Mouse (Mus musculus) G1E (cell line): Measurements from ENCODE around the gene Rcsd1. TPM values are rescaled to one million over a fixed set of nuclear protein-coding genes. Genes with fewer than 3 reads are reported as not detected.

Experiments
- ATAC-seq: 2 replicates; pipeline ENCODE4 v1.8.0; 2016; ENCODE audit warnings: mild to moderate bottlenecking; ENCODE audit not compliant: insufficient number of reproducible peaks, poor library complexity, low FRiP score, severe bottlenecking; ENCODE audit errors: extremely low read depth
- DNase-seq: peaks from one replicate; pipeline ENCODE4 v3.0.0; 2012; ENCODE audit warnings: low spot score
- H3K27me3 ChIP-seq: 2 replicates; pipeline ENCODE4 v1.6.1; 2012; ENCODE audit warnings: mild to moderate bottlenecking, low read length, inconsistent platforms; ENCODE audit not compliant: insufficient read depth
- H3K36me3 ChIP-seq: replicated peaks from 2 replicates; pipeline ENCODE3; 2012; ENCODE audit warnings: mild to moderate bottlenecking, inconsistent platforms
- H3K4me1 ChIP-seq: 2 replicates; pipeline ENCODE4 v1.6.1; 2012; ENCODE audit warnings: low read depth, low read length, inconsistent platforms, mixed read lengths; ENCODE audit not compliant: insufficient read depth
- H3K4me3 ChIP-seq: 2 replicates; pipeline ENCODE4 v1.5.1; 2012; ENCODE audit warnings: low read depth, mild to moderate bottlenecking, inconsistent platforms, low read length, moderate library complexity, mixed read lengths
- H3K9me3 ChIP-seq: replicated peaks from 2 replicates; pipeline ENCODE4 v1.6.1; 2012; ENCODE audit warnings: inconsistent platforms
- CTCF ChIP-seq: IDR thresholded peaks from 2 replicates; pipeline ENCODE4 v1.5.1; 2012; ENCODE audit warnings: low read depth, low read length, inconsistent platforms, mixed read lengths
- GATA1 ChIP-seq: IDR thresholded peaks from 2 replicates; pipeline ENCODE4 v1.6.1; 2012; ENCODE audit warnings: borderline replicate concordance, low read length, inconsistent platforms, mixed read lengths
- GATA2 ChIP-seq: IDR thresholded peaks from 2 replicates; pipeline ENCODE4 v1.6.1; 2012; ENCODE audit warnings: low read depth, low read length, inconsistent platforms, borderline replicate concordance
- POLR2AphosphoS5 ChIP-seq: IDR thresholded peaks from 2 replicates; pipeline ENCODE4 v1.6.1; 2012; ENCODE audit warnings: low read depth, low read length, inconsistent platforms; ENCODE audit not compliant: insufficient replicate concordance
- TAL1 ChIP-seq: conservative IDR thresholded peaks from 2 replicates; pipeline ENCODE4 v1.6.1; 2012; ENCODE audit warnings: low read depth, low read length, inconsistent platforms, mixed read lengths
- polyA plus RNA-seq: library from polyadenylated mRNA; stranded (reverse); fragments of >175 nt; gene quantifications from 2 replicates; pipeline ENCODE4 v1.2.3, GENCODE M21; 2012
- total RNA-seq, 2 experiments: library from RNA; stranded (forward) in 1 of 2; stranded (reverse) in 1 of 2; fragments of 200-1000 nt in 1 of 2; fragments of >200 nt in 1 of 2; fragmentation: Nextera tagmentation in 1 of 2; gene quantifications; 2 replicates each; pipeline ENCODE4 v1.2.3; 2014 to 2017

Rcsd1 gene
- total and polyA plus RNA-seq, 3 experiments: 15.8 to 27.3 (median 16.1) TPM

DNA sequence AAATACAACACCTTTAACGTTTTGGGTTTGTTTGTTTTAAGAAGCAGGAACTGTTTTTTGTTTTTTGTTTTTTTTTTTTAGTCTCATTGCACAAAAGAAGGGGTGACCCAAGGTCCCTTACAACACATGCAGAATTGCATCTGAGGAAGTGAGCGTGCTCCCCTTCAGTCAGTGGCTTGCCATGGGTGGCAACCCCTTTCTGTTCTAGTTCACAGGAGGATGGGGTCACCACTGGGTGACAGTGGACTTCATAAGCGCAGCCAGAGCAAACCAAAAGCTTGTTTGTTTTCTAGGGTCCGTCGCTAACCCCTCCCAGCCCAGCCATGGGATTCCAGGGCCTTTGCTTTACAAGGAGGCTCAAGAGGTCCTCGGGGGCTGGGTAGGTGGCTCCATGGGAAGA is 22.0 kb upstream of the Rcsd1 start:
- no peaks in the 10 kb centered on the region for H3K36me3 ChIP-seq
- no peaks in the 10 kb centered on the region for H3K27me3 ChIP-seq
- ATAC-seq (no peak), DNase-seq (no peak)
- H3K9me3 ChIP-seq: no peaks in the 10 kb centered on the region
- peaks cover 23% of the 10 kb centered on the region for H3K4me1 ChIP-seq
- TF ChIP-seq CTCF: no peak
- no peak for TF ChIP-seq GATA1
- no peak for TF ChIP-seq POLR2AphosphoS5
- TF ChIP-seq GATA2: no peak
- no peak for TF ChIP-seq TAL1
- H3K4me3 ChIP-seq: no peak overlapping the region

DNA sequence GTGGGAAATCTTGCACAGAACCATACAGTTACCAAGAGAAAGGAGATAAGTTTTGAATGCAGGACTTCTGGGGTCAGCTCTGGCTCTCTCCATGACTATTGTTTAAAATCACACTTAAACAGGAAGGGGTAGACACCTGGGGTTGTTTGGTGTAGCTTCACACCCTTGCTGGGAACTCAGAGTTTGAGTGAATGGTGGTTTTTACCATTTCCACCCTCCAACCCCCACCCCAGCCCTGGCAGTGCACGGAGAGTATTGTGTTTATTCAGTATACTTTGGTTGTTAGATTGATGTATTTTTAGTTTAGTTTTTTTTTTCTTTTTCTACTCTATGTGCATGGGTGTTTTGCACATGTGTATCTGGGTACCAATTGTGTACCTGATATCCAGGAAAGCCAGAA is 20.6 kb upstream of the Rcsd1 start:
- no peak for DNase-seq
- Histone ChIP-seq H3K4me3 (no peak overlapping the region), H3K27me3 (no peaks in the 10 kb centered on the region; the same call in 1 of the 2 replicates), H3K4me1 (peaks cover 18% of the 10 kb centered on the region), H3K9me3 (no peaks in the 10 kb centered on the region), H3K36me3 (no peaks in the 10 kb centered on the region)
- ATAC-seq: no peak
- TF ChIP-seq POLR2AphosphoS5 (no peak), CTCF (no peak), TAL1 (no peak), GATA2 (no peak), GATA1 (no peak)

DNA sequence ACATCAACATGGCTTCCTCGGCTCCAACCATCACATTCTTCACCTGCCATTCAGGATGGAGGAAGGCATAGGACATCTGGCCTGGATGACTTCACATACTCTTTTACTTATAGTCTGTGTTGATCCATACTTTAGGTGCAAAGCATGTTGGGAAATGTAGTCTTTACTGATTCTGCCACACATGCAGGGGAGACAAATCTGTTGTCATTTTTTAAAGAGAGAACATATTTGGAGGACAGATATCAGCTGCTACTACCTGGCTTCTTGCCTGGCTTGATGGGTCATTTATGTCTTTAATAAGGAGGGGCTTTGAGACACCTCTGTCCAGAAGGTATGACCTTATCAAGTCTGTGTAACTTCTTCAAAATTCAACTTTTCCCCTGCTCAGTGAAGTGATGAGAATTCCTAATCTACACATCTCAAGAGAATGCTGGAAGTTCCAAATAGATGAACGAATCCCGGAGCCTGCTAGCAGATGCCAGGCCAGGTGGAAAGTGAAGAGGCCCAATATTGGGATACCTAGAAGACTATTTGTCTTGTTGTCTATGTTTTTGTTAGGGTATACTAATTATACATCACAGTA is 18.6 kb upstream of the Rcsd1 start:
- Histone ChIP-seq H3K9me3 (no peaks in the 10 kb centered on the region), H3K4me3 (no peak overlapping the region), H3K27me3 (no peaks in the 10 kb centered on the region; the same call in 1 of the 2 replicates), H3K4me1 (peaks cover 30% of the 10 kb centered on the region), H3K36me3 (no peaks in the 10 kb centered on the region)
- no peak for DNase-seq
- TF ChIP-seq TAL1: no peak
- TF ChIP-seq CTCF: no peak
- TF ChIP-seq POLR2AphosphoS5: no peak
- ATAC-seq: no peak

DNA sequence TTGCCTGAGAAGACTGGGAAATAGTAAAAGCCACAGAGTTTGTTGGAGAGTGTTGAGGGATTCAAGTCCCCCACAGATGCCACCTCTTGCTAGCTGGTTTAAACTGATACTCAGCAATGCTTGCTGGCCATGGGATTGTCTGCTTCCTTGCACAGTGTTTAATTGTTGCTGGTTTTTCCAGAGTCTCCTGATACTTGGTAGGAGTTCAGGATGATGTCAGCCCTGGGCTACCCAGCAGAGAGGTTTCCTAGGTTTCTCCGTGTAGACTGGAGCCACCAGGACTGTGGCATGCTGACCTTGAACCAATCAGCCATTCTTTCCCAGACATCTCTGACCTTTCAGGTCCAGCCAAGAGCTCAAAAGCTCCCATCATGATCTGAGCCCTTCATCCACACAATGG is 17.4 kb upstream of the Rcsd1 start:
- TF ChIP-seq CTCF (no peak), TAL1 (no peak), GATA2 (no peak), POLR2AphosphoS5 (no peak), GATA1 (no peak)
- Histone ChIP-seq H3K9me3 (no peaks in the 10 kb centered on the region), H3K4me3 (no peak overlapping the region), H3K36me3 (no peaks in the 10 kb centered on the region), H3K4me1 (peaks cover 42% of the 10 kb centered on the region), H3K27me3 (peaks cover 3% of the 10 kb centered on the region; the same call in 1 of the 2 replicates)
- no peak for ATAC-seq
- no peak for DNase-seq

DNA sequence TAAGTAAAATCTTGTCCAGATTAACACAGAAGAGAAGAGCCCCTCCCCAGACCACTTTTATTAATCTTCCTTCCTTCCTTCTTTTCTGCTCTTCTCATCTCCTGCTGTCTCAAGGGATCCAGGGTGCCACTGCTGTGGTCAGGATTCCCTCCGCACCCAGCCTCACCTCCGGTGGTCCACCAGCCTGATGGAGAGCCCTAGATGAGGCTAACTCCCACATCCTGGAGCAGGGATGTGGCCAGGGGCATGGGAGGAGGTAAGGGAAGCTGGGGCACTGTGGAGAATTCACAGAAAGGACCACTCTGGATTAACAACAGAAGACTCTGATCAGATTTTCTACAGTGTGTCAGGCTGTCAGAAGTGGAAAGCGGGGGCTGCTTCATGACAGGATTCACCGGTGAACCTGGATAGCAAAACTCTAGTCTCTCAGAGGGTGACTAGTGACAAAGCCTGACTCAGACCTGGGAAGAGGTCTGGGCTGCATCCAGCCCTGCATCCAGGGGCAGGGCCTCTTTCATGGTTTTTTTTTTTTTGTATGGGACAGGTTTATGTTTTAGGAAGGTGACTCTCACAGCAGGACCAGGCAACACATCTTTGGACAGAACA is 15.6 kb upstream of the Rcsd1 start:
- TF ChIP-seq GATA1 (no peak), POLR2AphosphoS5 (no peak), CTCF (no peak), TAL1 (no peak), GATA2 (no peak)
- no peaks in the 10 kb centered on the region for H3K9me3 ChIP-seq
- no peak for DNase-seq

DNA sequence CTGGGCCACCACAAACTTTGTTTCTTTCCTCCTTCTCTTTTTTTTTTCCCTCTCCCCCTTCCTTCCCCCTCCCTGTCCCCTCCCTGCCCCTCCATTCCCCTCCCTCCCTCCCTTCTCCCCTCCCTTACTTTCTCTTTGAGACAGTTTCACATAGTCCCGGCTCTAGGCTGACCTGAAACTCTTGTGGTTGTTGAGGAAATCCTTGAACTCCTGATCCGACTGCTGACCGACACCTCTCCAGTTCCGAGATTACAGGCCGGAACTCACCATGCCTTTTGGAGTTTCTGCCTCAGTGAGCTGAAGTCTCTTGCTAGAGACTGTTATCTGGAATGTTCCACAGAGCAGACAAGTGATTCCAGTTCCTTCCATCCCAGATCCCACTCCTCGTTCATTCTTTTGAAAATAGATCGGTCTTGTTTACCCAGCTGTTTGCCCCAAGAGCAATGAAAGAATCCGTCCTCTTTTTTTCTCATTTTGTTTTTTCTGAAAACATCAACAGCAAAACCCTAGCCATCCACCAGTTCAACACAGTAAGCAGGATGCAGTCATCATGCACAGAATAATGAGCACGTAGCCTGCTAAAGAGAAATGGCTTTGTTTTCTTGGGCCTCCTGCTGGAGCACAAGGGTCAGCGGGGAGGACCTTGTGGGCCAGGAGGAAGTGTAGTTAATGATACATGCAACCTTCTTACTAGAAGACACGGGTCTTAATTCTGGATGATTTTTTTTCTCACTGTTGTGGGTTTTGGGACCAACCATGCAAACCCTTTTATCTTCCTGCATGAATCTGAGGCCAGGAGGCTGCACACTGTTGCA is 14.9 kb upstream of the Rcsd1 start:
- H3K4me1 ChIP-seq: peaks cover 41% of the 10 kb centered on the region
- no peak overlapping the region for H3K4me3 ChIP-seq
- no peak for ATAC-seq
- H3K9me3 ChIP-seq: no peaks in the 10 kb centered on the region
- no peak for TF ChIP-seq GATA1
- TF ChIP-seq GATA2: no peak
- TF ChIP-seq POLR2AphosphoS5: no peak
- no peak for TF ChIP-seq TAL1
- no peak for TF ChIP-seq CTCF
- peaks cover 5% of the 10 kb centered on the region; the same call in 1 of the 2 replicates for H3K27me3 ChIP-seq
- H3K36me3 ChIP-seq: no peaks in the 10 kb centered on the region
- DNase-seq: no peak

More for the DNA sequence above, 15.6 kb upstream of the Rcsd1 start:
- ATAC-seq: no peak
- Histone ChIP-seq H3K36me3 (no peaks in the 10 kb centered on the region), H3K27me3 (peaks cover 5% of the 10 kb centered on the region; the same call in 1 of the 2 replicates), H3K4me3 (no peak overlapping the region), H3K4me1 (peaks cover 44% of the 10 kb centered on the region)
